Mouse (Mus musculus) layer of hippocampus, postnatal 25 days (tissue): ENCODE data around the gene Dok5. TPM values are rescaled to one million over a fixed set of nuclear protein-coding genes. Genes with fewer than 3 reads are reported as not detected.

Experiments
- DNase-seq, 2 experiments: peaks; one replicate each; pipeline ENCODE4 v3.0.0; 2022; ENCODE audit warnings: mixed read lengths in 2 of 2, low spot score in 1 of 2; ENCODE audit errors: extremely low spot score in 1 of 2
- total RNA-seq, 2 experiments: library from RNA; stranded (reverse); gene quantifications; 2 replicates each; pipeline ENCODE4 v1.2.3; 2021

Dok5 gene
- total RNA-seq, 2 experiments from 2014 or later = 14.8 to 15.6 TPM

DNA sequence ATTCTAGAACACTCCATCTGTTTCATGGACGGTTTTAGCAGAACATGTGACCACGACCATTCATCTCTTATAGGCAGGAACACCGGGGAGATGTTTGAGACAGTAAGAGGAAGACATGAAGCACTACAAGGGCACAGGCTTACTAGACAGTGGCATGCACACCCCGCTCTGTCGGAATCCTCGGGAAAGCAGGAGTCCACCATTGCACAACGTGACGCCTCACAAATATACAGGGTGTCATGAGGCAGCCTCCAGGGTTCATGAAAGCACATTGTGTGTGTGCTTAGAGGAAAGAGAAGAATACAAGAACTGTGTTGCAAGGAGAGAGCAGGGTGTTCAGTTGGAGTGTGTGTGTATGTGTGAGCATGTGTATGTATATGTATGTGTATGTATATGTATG lies 184.0 kb downstream of the Dok5 start:
- no peak for DNase-seq

DNA sequence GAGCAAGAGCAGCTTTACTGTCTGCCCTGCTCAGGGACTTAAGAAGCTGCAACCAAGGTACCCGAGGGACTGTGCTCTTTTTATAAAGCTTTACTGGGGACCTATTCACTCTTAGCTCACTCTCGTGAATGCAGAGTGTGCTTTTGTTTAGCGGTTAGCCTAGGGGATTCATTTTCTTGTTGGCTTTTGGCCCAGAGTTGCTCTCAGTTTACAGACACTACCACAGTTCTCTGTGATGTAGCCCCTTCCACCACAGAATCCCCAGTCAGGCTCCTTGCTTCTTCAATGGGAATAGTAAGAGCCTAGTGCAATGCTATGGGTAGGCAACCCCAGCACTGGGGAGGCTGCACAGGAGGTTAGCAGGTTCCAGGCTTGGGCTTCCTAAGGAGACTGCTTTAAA lies 190.7 kb downstream of the Dok5 start:
- DNase-seq = no peak

- no peak for DNase-seq
Measured at GRCm38 (mm10) chr2:170924131-170924530, 192.5 kb downstream of the Dok5 start.

DNA sequence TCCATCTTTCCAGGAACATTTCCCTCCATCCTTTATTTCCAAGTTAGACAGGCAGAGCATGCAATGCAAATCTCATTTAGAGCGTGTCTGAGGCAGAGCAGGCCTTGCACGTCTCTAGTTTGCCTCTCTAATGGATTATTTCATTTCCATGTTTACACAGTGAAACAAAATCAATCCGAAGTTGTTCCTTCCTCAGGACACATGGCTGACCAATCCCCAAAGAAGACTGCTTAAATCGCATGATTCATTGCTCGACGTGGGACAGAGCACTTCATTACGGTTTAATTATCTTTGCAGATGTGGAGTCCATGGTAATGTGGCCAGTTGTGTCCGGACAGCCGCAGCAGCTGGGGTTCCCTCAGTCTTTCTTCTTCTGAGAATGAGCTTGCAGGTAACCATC lies 194.6 kb downstream of the Dok5 start:
- DNase-seq = no peak

Other genes starting within 250 kb of the Dok5 start
- gene Pfdn4, start 235.4 kb upstream of the Dok5 start, total RNA-seq = 10 to 100 TPM; 32.1 TPM
- gene Cyp24a1, start 234.7 kb upstream of the Dok5 start, total RNA-seq = not detected
- gene 4930470P17Rik, start 129.8 kb upstream of the Dok5 start, total RNA-seq = not detected